Comparison of ENCODE assay signal across 8 mouse cellular contexts in the genomic region with DNA sequence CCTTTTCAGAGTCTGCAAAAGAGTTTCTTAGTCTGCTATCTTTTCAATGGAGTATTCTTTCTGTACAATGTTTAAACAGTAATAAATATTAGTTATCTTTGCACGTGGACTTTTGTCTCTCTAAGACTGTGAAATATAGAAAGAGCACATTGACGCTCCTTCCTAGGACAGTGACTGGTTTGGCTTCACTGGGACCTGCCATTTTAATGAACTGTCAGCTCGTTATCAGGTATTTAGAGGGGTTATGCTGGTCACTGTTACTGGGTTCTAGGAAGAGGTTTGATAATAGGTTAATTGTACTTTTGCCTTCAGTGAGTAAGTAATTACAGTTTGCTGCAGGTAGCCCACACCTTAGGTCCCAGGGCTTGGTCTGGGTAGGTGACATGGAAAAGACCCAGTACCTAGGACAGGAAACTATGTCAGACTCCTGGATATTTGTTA. TPM values are rescaled to one million over a fixed set of nuclear protein-coding genes. Genes with fewer than 3 reads are reported as not detected.
A peak's percentile ranks its signal among the peaks of the same experiment; 100 is the strongest.
DNase-seq lines count a peak whose midpoint lies in the region; ATAC-seq and TF ChIP-seq lines count a peak whose summit lies in the region.

No protein-coding gene starts in this region.

- WGBS in kidney, embryonic 16.5 days = 50% methylated on average over 3 of the region's 3 CpGs
- 49% methylated on average over 3 of the region's 3 CpGs for WGBS in hindbrain, postnatal 0 days
- 46% methylated on average over 3 of the region's 3 CpGs for WGBS in midbrain, postnatal 0 days

- no peak for TF ChIP-seq CTCF in cortical plate, adult 2 months (IDR thresholded peaks at IDR 0.05; ENCODE audit: extremely low read depth, insufficient read depth, low read length)
- no peak for TF ChIP-seq CTCF in hindbrain, postnatal 0 days (IDR thresholded peaks at IDR 0.05; ENCODE audit: low read depth)
- TF ChIP-seq CTCF in midbrain, postnatal 0 days (IDR thresholded peaks at IDR 0.05) = no peak

- no peak overlapping the region for H3K27ac ChIP-seq in kidney, embryonic 16.5 days (ENCODE audit: low read length)
- no peak overlapping the region for H3K27ac ChIP-seq in cortical plate, adult 2 months (ENCODE audit: insufficient read depth, low read length)
- no peak overlapping the region for H3K27ac ChIP-seq in hindbrain, postnatal 0 days
- no peak overlapping the region for H3K27ac ChIP-seq in midbrain, postnatal 0 days (ENCODE audit: low read depth, low read length)

- peak overlapping the region; percentile 86 for H3K4me2 ChIP-seq in kidney, embryonic 16.5 days (replicated peaks; ENCODE audit: low read depth, low read length)
- peak overlapping the region; percentile 81 for H3K4me2 ChIP-seq in hindbrain, postnatal 0 days (ENCODE audit: low read depth, low read length)
- peak overlapping the region; percentile 91 for H3K4me2 ChIP-seq in midbrain, postnatal 0 days (ENCODE audit: low read depth, low read length, poor library complexity, severe bottlenecking)

- DNase-seq in kidney, adult 9 months = no peak
- no peak for DNase-seq in hindbrain, postnatal 0 days (ENCODE audit: low spot score)
- DNase-seq in midbrain, postnatal 0 days (ENCODE audit: low spot score) = no peak
- no peak for DNase-seq in left cerebral cortex, postnatal 25 days (ENCODE audit: low spot score in 2 of 2)
- no peak for DNase-seq in thymus, postnatal 25 days
- DNase-seq in gastrocnemius, postnatal 36 days = no peak

- peak overlapping the region; percentile 89 for H3K9ac ChIP-seq in kidney, embryonic 16.5 days (replicated peaks; ENCODE audit: low read length)
- peak overlapping the region; percentile 78; the same call in 1 of the 2 replicates for H3K9ac ChIP-seq in hindbrain, postnatal 0 days (replicated peaks; ENCODE audit: low read length)
- H3K9ac ChIP-seq in midbrain, postnatal 0 days (replicated peaks; ENCODE audit: low read length, poor library complexity, severe bottlenecking) = peak overlapping the region; percentile 87; the same call in 1 of the 2 replicates

- no peak for ATAC-seq in kidney, embryonic 16.5 days (ENCODE audit: low FRiP score, low TSS enrichment)
- ATAC-seq in hindbrain, postnatal 0 days = no peak
- ATAC-seq in midbrain, postnatal 0 days (ENCODE audit: low FRiP score) = no peak

- peaks cover 13% of the 10 kb centered on the region for H3K36me3 ChIP-seq in kidney, embryonic 16.5 days (ENCODE audit: insufficient read depth, low read length)
- H3K36me3 ChIP-seq in hindbrain, postnatal 0 days (ENCODE audit: insufficient read depth, low read length) = no peaks in the 10 kb centered on the region
- H3K36me3 ChIP-seq in midbrain, postnatal 0 days (ENCODE audit: insufficient read depth, low read length) = 0 out of 2 replicates have a peak, but pooled peaks cover 3% of the 10 kb centered on the region

- peak overlapping the region; percentile 93 for H3K4me3 ChIP-seq in kidney, embryonic 16.5 days (ENCODE audit: low read length)
- H3K4me3 ChIP-seq in cortical plate, adult 2 months (ENCODE audit: insufficient read depth, low read length) = peak overlapping the region; percentile 62
- H3K4me3 ChIP-seq in hindbrain, postnatal 0 days (ENCODE audit: low read length) = peak overlapping the region; percentile 84
- peak overlapping the region; percentile 90 for H3K4me3 ChIP-seq in midbrain, postnatal 0 days (ENCODE audit: low read depth, low read length)

- 0 out of 2 replicates have a peak, but pooled peaks cover 3% of the 10 kb centered on the region for H3K9me3 ChIP-seq in kidney, embryonic 16.5 days (ENCODE audit: low read length)
- no peaks in the 10 kb centered on the region for H3K9me3 ChIP-seq in hindbrain, postnatal 0 days (ENCODE audit: low read length)
- H3K9me3 ChIP-seq in midbrain, postnatal 0 days (ENCODE audit: low read length) = no peaks in the 10 kb centered on the region

- TF ChIP-seq POLR2A in cortical plate, adult 2 months (IDR thresholded peaks at IDR 0.05; ENCODE audit: extremely low read depth, insufficient read depth, low read length) = no peak

- intact Hi-C loops in left cerebral cortex, postnatal 25 days (cut with DNase I) = no loop called here
- intact Hi-C loops in gastrocnemius, postnatal 36 days (cut with DNase I) = no loop called here

- H3K27me3 ChIP-seq in kidney, embryonic 16.5 days (ENCODE audit: insufficient read depth, low read length) = no peaks in the 10 kb centered on the region
- no peaks in the 10 kb centered on the region for H3K27me3 ChIP-seq in hindbrain, postnatal 0 days (ENCODE audit: insufficient read depth, low read length)
- no peaks in the 10 kb centered on the region for H3K27me3 ChIP-seq in midbrain, postnatal 0 days (ENCODE audit: insufficient read depth, low read length)

- H3K4me1 ChIP-seq in kidney, embryonic 16.5 days (ENCODE audit: insufficient read depth, low read length) = peaks cover 7% of the 10 kb centered on the region
- H3K4me1 ChIP-seq in cortical plate, adult 2 months (ENCODE audit: control insufficient read depth, insufficient read depth, low read length) = peaks cover 1% of the 10 kb centered on the region; the same call in 1 of the 2 replicates
- peaks cover 8% of the 10 kb centered on the region for H3K4me1 ChIP-seq in hindbrain, postnatal 0 days (ENCODE audit: insufficient read depth, low read length)
- H3K4me1 ChIP-seq in midbrain, postnatal 0 days (ENCODE audit: insufficient read depth, low read length) = no peaks in the 10 kb centered on the region

RNA-seq across cellular contexts. Expression of a gene that starts 0.9 kb away (rescaled TPM):
- polyA plus RNA-seq in kidney, embryonic 16.5 days (2015; fragmentation: Nextera tagmentation; extraction: Ambion mirVana) = 33.6 and 36.7 TPM in 2 replicates
- polyA plus RNA-seq in cortical plate, adult 2 months (2012; rRNA removed) = 15.4 and 16.3 TPM in 2 replicates
- total RNA-seq in hindbrain, postnatal 0 days (2014; rRNA removed) = 22.6 and 26.5 TPM in 2 replicates
- 24.0 and 26.4 TPM in 2 replicates for polyA plus RNA-seq in hindbrain, postnatal 0 days (2015; fragmentation: Nextera tagmentation; extraction: Ambion mirVana)
- total RNA-seq in midbrain, postnatal 0 days (2014; rRNA removed) = 25.9 and 26.7 TPM in 2 replicates
- polyA plus RNA-seq in midbrain, postnatal 0 days (2015; fragmentation: Nextera tagmentation; extraction: Ambion mirVana) = 21.7 and 22.3 TPM in 2 replicates
- total RNA-seq in left cerebral cortex, postnatal 25 days (2021) = 10 to 100 TPM; 22.6 to 22.9 TPM
- 1 to 10 TPM; 6.3 to 7.0 TPM for total RNA-seq in gastrocnemius, postnatal 36 days (2021)

RNA-seq across cellular contexts. Expression of a gene that starts 4.9 kb away (rescaled TPM):
- 32.3 and 34.8 TPM in 2 replicates for polyA plus RNA-seq in kidney, embryonic 16.5 days (2015; fragmentation: Nextera tagmentation; extraction: Ambion mirVana)
- polyA plus RNA-seq in cortical plate, adult 2 months (2012; rRNA removed) = 17.8 and 19.3 TPM in 2 replicates
- total RNA-seq in hindbrain, postnatal 0 days (2014; rRNA removed) = 8.7 and 11.0 TPM in 2 replicates
- 14.4 and 15.4 TPM in 2 replicates for polyA plus RNA-seq in hindbrain, postnatal 0 days (2015; fragmentation: Nextera tagmentation; extraction: Ambion mirVana)
- 13.4 and 16.0 TPM in 2 replicates for total RNA-seq in midbrain, postnatal 0 days (2014; rRNA removed)
- 12.3 and 13.7 TPM in 2 replicates for polyA plus RNA-seq in midbrain, postnatal 0 days (2015; fragmentation: Nextera tagmentation; extraction: Ambion mirVana)
- 10 to 100 TPM; 18.1 TPM for total RNA-seq in left cerebral cortex, postnatal 25 days (2021)
- 10 to 100 TPM; 10.8 to 11.3 TPM for total RNA-seq in gastrocnemius, postnatal 36 days (2021)

RNA-seq across cellular contexts. Expression of a gene that starts 55.6 kb away (rescaled TPM):
- polyA plus RNA-seq in kidney, embryonic 16.5 days (2015; fragmentation: Nextera tagmentation; extraction: Ambion mirVana) = 99.1 and 99.6 TPM in 2 replicates
- polyA plus RNA-seq in cortical plate, adult 2 months (2012; rRNA removed) = 90.6 and 97.2 TPM in 2 replicates
- total RNA-seq in hindbrain, postnatal 0 days (2014; rRNA removed) = 7.5 and 10.1 TPM in 2 replicates
- polyA plus RNA-seq in hindbrain, postnatal 0 days (2015; fragmentation: Nextera tagmentation; extraction: Ambion mirVana) = 92.2 and 101 TPM in 2 replicates
- total RNA-seq in midbrain, postnatal 0 days (2014; rRNA removed) = 15.6 and 22.8 TPM in 2 replicates
- 75.9 and 78.4 TPM in 2 replicates for polyA plus RNA-seq in midbrain, postnatal 0 days (2015; fragmentation: Nextera tagmentation; extraction: Ambion mirVana)
- total RNA-seq in left cerebral cortex, postnatal 25 days (2021) = 10 to 100 TPM; 82.3 to 88.1 TPM
- total RNA-seq in gastrocnemius, postnatal 36 days (2021) = 10 to 100 TPM; 55.3 to 57.3 TPM
